Mouse (Mus musculus) liver, adult 2 months (tissue): ENCODE data around the gene Gpld1.

Experiments used
- CTCF ChIP-seq: fragments of 200-500 bp; IDR thresholded peaks from 2 replicates; pipeline ENCODE4 v1.5.1; 2011; ENCODE audit warnings: low read depth, low read length, control low read depth
- POLR2A ChIP-seq: fragments of 200-500 bp; IDR thresholded peaks from 2 replicates; pipeline ENCODE4 v1.6.1; 2011; ENCODE audit warnings: low read length, control low read depth; ENCODE audit not compliant: insufficient read depth; ENCODE audit errors: extremely low read depth

DNA sequence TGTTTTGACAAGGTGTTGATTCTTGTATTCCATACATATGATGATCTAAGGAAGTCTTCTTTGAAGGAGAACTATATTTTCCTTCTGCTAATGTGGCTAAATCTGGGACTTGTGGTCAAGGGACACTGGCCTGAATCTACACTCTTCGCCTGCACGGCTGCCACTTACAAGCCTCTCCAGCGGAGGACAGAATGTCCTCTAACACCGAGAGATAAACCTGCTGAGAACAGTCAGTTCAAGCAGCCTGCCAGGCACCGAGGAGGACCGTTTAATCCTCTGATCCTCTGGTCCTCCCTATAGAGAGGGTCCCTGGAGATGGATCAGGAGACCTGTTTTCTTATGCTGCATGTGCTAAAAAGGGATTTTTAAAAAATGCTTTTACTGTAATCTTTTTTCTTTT lies 39.5 kb upstream of the Gpld1 start:
- no peak for TF ChIP-seq POLR2A
- no peak for TF ChIP-seq CTCF
